ENCODE assay signal across 9 mouse cellular contexts in genomic region chr17:46525579-46526307, GRCm38 (mm10). TPM values are rescaled to one million over a fixed set of nuclear protein-coding genes. Genes with fewer than 3 reads are reported as not detected.
DNase-seq lines count a peak whose midpoint lies in the region; ATAC-seq lines count a peak whose summit lies in the region.
"Had no signal": no experiment of that assay in that cellular context is flagged by ENCODE, and none has a peak within 500 bp of the region (broad histone marks: within the 10 kb centered on the region; RNA-seq: fewer than 3 reads in every experiment).

No protein-coding gene starts in this region.

- peak; percentile 74 for DNase-seq in MN1 (ENCODE audit: low spot score)
- peak; percentile 62 for DNase-seq in c-Kit-positive CD71-negative TER-119-negative erythroid progenitor cells, embryonic 14.5 days (ENCODE audit: low read depth)
- peak; percentile 51 to 58 for DNase-seq in layer of hippocampus, postnatal 36 days
- peak; percentile 84 for DNase-seq in right cerebral cortex, postnatal 4 days

- peaks cover 17% of the 10 kb centered on the region for H3K27me3 ChIP-seq in forebrain, embryonic 13.5 days
- H3K27me3 ChIP-seq in hindbrain, embryonic 13.5 days = peaks cover 39% of the 10 kb centered on the region

- H3K9ac ChIP-seq in forebrain, embryonic 13.5 days = no peak overlapping the region
- H3K9ac ChIP-seq in hindbrain, embryonic 13.5 days = no peak overlapping the region
- H3K9ac ChIP-seq: limb, embryonic 12.5 days had no signal

- 32% methylated on average over 12 of the region's 12 CpGs for WGBS in forebrain, embryonic 13.5 days
- 37% methylated on average over 12 of the region's 12 CpGs for WGBS in hindbrain, embryonic 13.5 days

- H3K4me2 ChIP-seq in forebrain, embryonic 13.5 days = no peak overlapping the region
- H3K4me2 ChIP-seq in hindbrain, embryonic 13.5 days = no peak overlapping the region
- H3K4me2 ChIP-seq: limb, embryonic 12.5 days had no signal

- peaks cover 28% of the 10 kb centered on the region for H3K36me3 ChIP-seq in forebrain, embryonic 13.5 days (ENCODE audit: poor library complexity, severe bottlenecking)
- H3K36me3 ChIP-seq in hindbrain, embryonic 13.5 days = peaks cover 62% of the 10 kb centered on the region

- H3K9me3 ChIP-seq in forebrain, embryonic 13.5 days (replicated peaks) = no peaks in the 10 kb centered on the region
- H3K9me3 ChIP-seq in hindbrain, embryonic 13.5 days = no peaks in the 10 kb centered on the region
- H3K9me3 ChIP-seq: limb, embryonic 12.5 days had no signal

- peaks cover 3% of the 10 kb centered on the region; the same call in 1 of the 2 replicates for H3K4me1 ChIP-seq in forebrain, embryonic 13.5 days
- peaks cover 1% of the 10 kb centered on the region; the same call in 1 of the 2 replicates for H3K4me1 ChIP-seq in hindbrain, embryonic 13.5 days (replicated peaks)

- H3K4me3 ChIP-seq in forebrain, embryonic 13.5 days = no peak overlapping the region
- H3K4me3 ChIP-seq in hindbrain, embryonic 13.5 days = no peak overlapping the region
- H3K4me3 ChIP-seq: limb, embryonic 12.5 days had no signal

- ATAC-seq in forebrain, embryonic 13.5 days = peak; percentile 69
- 0 out of 2 replicates have a peak, but pooled peaks have one; percentile 25 for ATAC-seq in hindbrain, embryonic 13.5 days (ENCODE audit: low FRiP score)
- peak; percentile 76 for ATAC-seq in megakaryocyte progenitor cell, adult 5-6 weeks (replicated peaks; ENCODE audit: poor library complexity)
- ATAC-seq in activated CD4-positive, CD25-positive, alpha-beta regulatory T cell, adult 4 months = no peak

- H3K27ac ChIP-seq in forebrain, embryonic 13.5 days = no peak overlapping the region
- no peak overlapping the region for H3K27ac ChIP-seq in hindbrain, embryonic 13.5 days
- H3K27ac ChIP-seq: limb, embryonic 12.5 days had no signal

RNA-seq across cellular contexts. Expression of gene Cul9, which starts 20.4 kb away (rescaled TPM):
- polyA plus RNA-seq in forebrain, embryonic 13.5 days (2015; fragmentation: Nextera tagmentation; extraction: Ambion mirVana) = 9.8 and 12.4 TPM in 2 replicates
- polyA plus RNA-seq in hindbrain, embryonic 13.5 days (2015; fragmentation: Nextera tagmentation; extraction: Ambion mirVana) = 17.1 and 21.6 TPM in 2 replicates
- 10 to 100 TPM; 56.0 to 59.4 TPM for total RNA-seq in layer of hippocampus, postnatal 36 days (2021)
- 9.2 and 12.4 TPM in 2 replicates for total RNA-seq in megakaryocyte progenitor cell, adult 5-6 weeks (2015)
- total RNA-seq in megakaryocyte progenitor cell, adult 5-6 weeks (2017) = 12.4 and 12.5 TPM in 2 replicates
- 1 to 10 TPM; 2.7 to 3.5 TPM for polyA plus RNA-seq in activated CD4-positive, CD25-positive, alpha-beta regulatory T cell, adult 4 months (2017; shearing (Covaris generic))

RNA-seq across cellular contexts. Expression of gene Dnph1, which starts 29.2 kb away (rescaled TPM):
- 51.2 and 59.0 TPM in 2 replicates for polyA plus RNA-seq in forebrain, embryonic 13.5 days (2015; fragmentation: Nextera tagmentation; extraction: Ambion mirVana)
- 20.4 and 21.8 TPM in 2 replicates for polyA plus RNA-seq in hindbrain, embryonic 13.5 days (2015; fragmentation: Nextera tagmentation; extraction: Ambion mirVana)
- 1 to 10 TPM; 4.9 to 7.1 TPM for total RNA-seq in layer of hippocampus, postnatal 36 days (2021)
- total RNA-seq in megakaryocyte progenitor cell, adult 5-6 weeks (2015) = 41.5 and 45.7 TPM in 2 replicates
- 20.2 and 26.3 TPM in 2 replicates for total RNA-seq in megakaryocyte progenitor cell, adult 5-6 weeks (2017)
- 10 to 100 TPM; 11.1 to 13.4 TPM for polyA plus RNA-seq in activated CD4-positive, CD25-positive, alpha-beta regulatory T cell, adult 4 months (2017; shearing (Covaris generic))

RNA-seq across cellular contexts. Expression of gene Srf, which starts 30.2 kb away (rescaled TPM):
- 4.2 and 4.4 TPM in 2 replicates for polyA plus RNA-seq in forebrain, embryonic 13.5 days (2015; fragmentation: Nextera tagmentation; extraction: Ambion mirVana)
- polyA plus RNA-seq in hindbrain, embryonic 13.5 days (2015; fragmentation: Nextera tagmentation; extraction: Ambion mirVana) = 4.6 and 4.8 TPM in 2 replicates
- 10 to 100 TPM; 82.3 to 83.6 TPM for total RNA-seq in layer of hippocampus, postnatal 36 days (2021)
- 36.5 and 43.5 TPM in 2 replicates for total RNA-seq in megakaryocyte progenitor cell, adult 5-6 weeks (2015)
- total RNA-seq in megakaryocyte progenitor cell, adult 5-6 weeks (2017) = 40.0 and 47.5 TPM in 2 replicates
- 10 to 100 TPM in 1 of 2 experiments, 1 to 10 TPM in 1; 6.3 to 10.9 TPM for polyA plus RNA-seq in activated CD4-positive, CD25-positive, alpha-beta regulatory T cell, adult 4 months (2017; shearing (Covaris generic))

RNA-seq across cellular contexts. Expression of gene Ttbk1, which starts 38.3 kb away (rescaled TPM):
- 3.7 and 4.1 TPM in 2 replicates for polyA plus RNA-seq in forebrain, embryonic 13.5 days (2015; fragmentation: Nextera tagmentation; extraction: Ambion mirVana)
- 4.6 and 4.7 TPM in 2 replicates for polyA plus RNA-seq in hindbrain, embryonic 13.5 days (2015; fragmentation: Nextera tagmentation; extraction: Ambion mirVana)
- 100 to 1,000 TPM; 114 to 118 TPM for total RNA-seq in layer of hippocampus, postnatal 36 days (2021)
- total RNA-seq in megakaryocyte progenitor cell, adult 5-6 weeks (2015) = 0.02 TPM in 1 of 2 replicates, not detected in the other
- 0.14 TPM in 1 of 2 replicates, not detected in the other for total RNA-seq in megakaryocyte progenitor cell, adult 5-6 weeks (2017)
- polyA plus RNA-seq in activated CD4-positive, CD25-positive, alpha-beta regulatory T cell, adult 4 months (2017; shearing (Covaris generic)) = 1 to 10 TPM in 1 of 2 experiments, under 1 TPM in 1; 0.49 to 1.5 TPM
